Mouse (Mus musculus) MN1 (cell line): ENCODE data around the gene Zfp503.
A peak's percentile ranks its signal among the peaks of the same experiment; 100 is the strongest.

Experiments
- DNase-seq: peaks from one replicate; pipeline ENCODE4 v3.0.0-alpha.2; 2016; ENCODE audit warnings: low spot score

Gene Zfp503

GRCm38 (mm10) chr14:21989291-21989913 is at the start of gene Zfp503:
Gene Zfp503 (minus strand): TSS chr14:21989601.
- DNase-seq = peak; percentile 65

GRCm38 (mm10) chr14:22037498-22038131 is 48.2 kb upstream of the Zfp503 start:
- no peak for DNase-seq

- DNase-seq = no peak
Observed at GRCm38 (mm10) chr14:22036802-22037497, 47.5 kb upstream of the Zfp503 start.

- no peak for DNase-seq
Observed at GRCm38 (mm10) chr14:22036338-22036737, 46.9 kb upstream of the Zfp503 start.

- DNase-seq = peak; percentile 58
Observed at GRCm38 (mm10) chr14:22035900-22036299, 46.5 kb upstream of the Zfp503 start.

GRCm38 (mm10) chr14:22023533-22023932 is 34.1 kb upstream of the Zfp503 start:
- DNase-seq = no peak

GRCm38 (mm10) chr14:22020885-22021284 is 31.5 kb upstream of the Zfp503 start:
- peak; percentile 44 for DNase-seq

- DNase-seq = no peak
Observed at GRCm38 (mm10) chr14:22019949-22020845, 30.8 kb upstream of the Zfp503 start.

GRCm38 (mm10) chr14:22019252-22019948 is 30.0 kb upstream of the Zfp503 start, which contains the start of gene Lrmda:
Gene Lrmda (plus strand): TSS chr14:22019712.
- no peak for DNase-seq

- no peak for DNase-seq
Observed at GRCm38 (mm10) chr14:22017011-22017410, 27.6 kb upstream of the Zfp503 start.

GRCm38 (mm10) chr14:22014781-22015180 is 25.4 kb upstream of the Zfp503 start:
- no peak for DNase-seq

- no peak for DNase-seq
Observed at GRCm38 (mm10) chr14:22014315-22014714, 24.9 kb upstream of the Zfp503 start.

- DNase-seq = no peak
Observed at GRCm38 (mm10) chr14:22007006-22007405, 17.6 kb upstream of the Zfp503 start.

GRCm38 (mm10) chr14:22004943-22005342 is 15.5 kb upstream of the Zfp503 start:
- no peak for DNase-seq

GRCm38 (mm10) chr14:22003631-22004030 is 14.2 kb upstream of the Zfp503 start:
- no peak for DNase-seq

GRCm38 (mm10) chr14:22003231-22003630 is 13.8 kb upstream of the Zfp503 start:
- no peak for DNase-seq

- no peak for DNase-seq
Observed at GRCm38 (mm10) chr14:21999588-21999987, 10.2 kb upstream of the Zfp503 start.

- DNase-seq = no peak
Observed at GRCm38 (mm10) chr14:21995031-21995754, 5.8 kb upstream of the Zfp503 start.

GRCm38 (mm10) chr14:21994061-21994990 is 4.9 kb upstream of the Zfp503 start:
- DNase-seq = no peak
